Mouse (Mus musculus) stomach, postnatal 0 days (tissue): ENCODE data around the gene Bcl2l2.

Experiments used
- CTCF ChIP-seq: IDR thresholded peaks from 2 replicates; pipeline ENCODE4 v1.5.1; 2016; ENCODE audit warnings: antibody characterized with exemption, low read depth, mild to moderate bottlenecking, moderate library complexity
- EP300 ChIP-seq: optimal IDR thresholded peaks from 2 replicates; pipeline ENCODE3; 2016; ENCODE audit warnings: antibody characterized with exemption

DNA sequence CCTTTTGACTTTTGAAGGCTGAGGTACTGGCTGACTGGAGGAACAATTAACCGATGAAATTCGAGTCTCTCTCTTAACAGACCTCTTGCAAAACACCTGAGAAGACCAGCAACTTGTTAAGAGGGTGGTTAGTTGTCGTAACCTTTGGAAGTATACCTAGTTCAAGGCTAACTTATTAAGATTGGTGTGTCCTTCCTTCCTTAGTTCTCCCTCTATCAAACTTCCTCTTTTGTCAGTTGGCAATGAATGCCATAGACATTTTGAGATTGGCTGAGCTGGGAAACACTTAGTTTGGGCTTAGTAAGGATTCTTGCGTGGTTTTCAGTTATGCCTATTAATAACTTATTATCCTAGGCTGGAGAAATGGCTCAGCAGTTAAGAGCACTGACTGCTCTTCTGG is 15.2 kb upstream of the Bcl2l2 start:
- TF ChIP-seq EP300 (no peak), CTCF (no peak)
